Mouse (Mus musculus): Measurements from ENCODE around the gene AU018091.
"Not testable (repeated sequence)": the region's sequence is repeated elsewhere in the genome, so short reads cannot be mapped to it uniquely, and the experiment has no call there.

The AU018091 gene

GRCm38 (mm10) chr7:3168925-3169324 lies at the start of gene AU018091:
Gene AU018091 (minus strand): TSS chr7:3169203.
- DNase-seq (ENCODE audit: low spot score): no peak

- no peak for DNase-seq (ENCODE audit: low spot score)
These were observed 48.6 kb upstream of the AU018091 start for GRCm38 (mm10) chr7:3217546-3218056.

- no peak for DNase-seq (ENCODE audit: low spot score)
These were observed 47.3 kb upstream of the AU018091 start for GRCm38 (mm10) chr7:3216331-3216730.

GRCm38 (mm10) chr7:3213557-3213956 lies 44.6 kb upstream of the AU018091 start:
- no peak for DNase-seq (ENCODE audit: low spot score)

GRCm38 (mm10) chr7:3213156-3213555 lies 44.2 kb upstream of the AU018091 start:
- DNase-seq (ENCODE audit: low spot score): no peak

GRCm38 (mm10) chr7:3212002-3212790 lies 43.2 kb upstream of the AU018091 start:
- no peak for DNase-seq (ENCODE audit: low spot score)

GRCm38 (mm10) chr7:3211518-3211917 lies 42.5 kb upstream of the AU018091 start:
- no peak for DNase-seq (ENCODE audit: low spot score)

GRCm38 (mm10) chr7:3210605-3211004 lies 41.6 kb upstream of the AU018091 start:
- DNase-seq (ENCODE audit: low spot score): no peak

GRCm38 (mm10) chr7:3206520-3206919 lies 37.5 kb upstream of the AU018091 start:
- no peak for DNase-seq (ENCODE audit: low spot score)

GRCm38 (mm10) chr7:3204628-3205027 lies 35.6 kb upstream of the AU018091 start:
- no peak for DNase-seq (ENCODE audit: low spot score)

- no peak for DNase-seq (ENCODE audit: low spot score)
These were observed 34.9 kb upstream of the AU018091 start for GRCm38 (mm10) chr7:3203890-3204289.

- no peak for DNase-seq (ENCODE audit: low spot score)
These were observed 32.2 kb upstream of the AU018091 start for GRCm38 (mm10) chr7:3201134-3201705.

GRCm38 (mm10) chr7:3198884-3199283 lies 29.9 kb upstream of the AU018091 start:
- DNase-seq (ENCODE audit: low spot score): peak; percentile 32

- peak; percentile 14 for DNase-seq (ENCODE audit: low spot score)
These were observed 26.8 kb upstream of the AU018091 start for GRCm38 (mm10) chr7:3195850-3196249.

- no peak for DNase-seq (ENCODE audit: low spot score)
These were observed 25.5 kb upstream of the AU018091 start for GRCm38 (mm10) chr7:3194531-3194930.

GRCm38 (mm10) chr7:3193905-3194304 lies 24.9 kb upstream of the AU018091 start:
- peak; percentile 70 for DNase-seq (ENCODE audit: low spot score)

- DNase-seq (ENCODE audit: low spot score): no peak
These were observed 24.1 kb upstream of the AU018091 start for GRCm38 (mm10) chr7:3193049-3193632.

- DNase-seq (ENCODE audit: low spot score): no peak
These were observed 23.0 kb upstream of the AU018091 start for GRCm38 (mm10) chr7:3191971-3192498.

- DNase-seq (ENCODE audit: low spot score): not testable (repeated sequence)
These were observed 17.7 kb upstream of the AU018091 start for GRCm38 (mm10) chr7:3186726-3187125.

- no peak for DNase-seq (ENCODE audit: low spot score)
These were observed 17.1 kb upstream of the AU018091 start for GRCm38 (mm10) chr7:3186136-3186535.

GRCm38 (mm10) chr7:3184394-3184793 lies 15.4 kb upstream of the AU018091 start:
- DNase-seq (ENCODE audit: low spot score): peak; percentile 35

- DNase-seq (ENCODE audit: low spot score): not testable (repeated sequence)
These were observed 12.0 kb upstream of the AU018091 start for GRCm38 (mm10) chr7:3180958-3181357.

- no peak for DNase-seq (ENCODE audit: low spot score)
These were observed 707 bp downstream of the AU018091 start for GRCm38 (mm10) chr7:3168296-3168695.

All from adipocyte (in vitro differentiated cells).